Mouse (Mus musculus): ENCODE data around the gene Mga. TPM values are rescaled to one million over a fixed set of nuclear protein-coding genes. Genes with fewer than 3 reads are reported as not detected.

Mga gene
- total RNA-seq, 2 experiments from 2014 or later, result 61.0 to 61.7 TPM

- no peak for DNase-seq (ENCODE audit: low spot score in 2 of 2)
Observed at GRCm38 (mm10) chr2:119986369-119986768, 89.3 kb downstream of the Mga start.

DNA sequence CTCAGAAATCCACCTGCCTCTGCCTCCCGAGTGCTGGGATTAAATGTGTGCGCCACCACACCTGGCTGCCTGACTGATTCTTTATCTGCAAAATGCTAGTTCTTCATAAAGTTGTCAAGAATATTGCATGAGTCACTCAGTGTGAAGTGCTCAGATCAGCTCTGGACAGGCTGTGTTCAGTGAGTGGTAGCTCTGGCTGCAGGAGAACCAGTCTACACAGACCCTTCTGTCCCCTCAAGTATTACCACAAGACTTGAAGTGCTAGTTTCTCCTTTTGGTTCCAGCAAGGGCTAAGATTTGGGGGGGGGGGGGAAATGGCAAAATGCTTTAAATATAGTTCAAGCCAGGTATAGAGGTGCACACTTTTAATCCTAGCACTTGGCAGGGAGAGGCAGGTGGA lies 90.4 kb downstream of the Mga start:
- DNase-seq (ENCODE audit: low spot score in 2 of 2), result no peak

DNA sequence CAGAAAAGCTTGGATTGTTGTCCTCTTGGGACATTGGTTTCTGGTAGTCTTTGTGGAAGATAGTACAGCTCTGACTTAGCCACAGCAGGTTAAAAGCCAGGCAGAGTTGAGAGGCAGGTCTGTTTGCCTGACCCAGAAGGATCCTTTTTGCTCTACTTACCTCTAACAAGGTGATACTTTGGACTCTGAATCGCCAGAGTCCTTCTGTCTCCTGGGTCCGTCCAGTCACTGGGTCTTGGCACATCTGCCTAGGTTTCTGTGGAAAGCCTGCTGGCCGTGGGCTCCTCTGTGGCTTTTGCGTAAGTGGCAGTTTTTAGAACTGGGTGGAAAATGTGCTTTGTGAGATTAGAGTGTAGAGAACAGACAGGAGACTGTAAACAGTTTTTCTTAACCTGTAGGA lies 91.9 kb downstream of the Mga start:
- no peak for DNase-seq (ENCODE audit: low spot score in 2 of 2)

DNA sequence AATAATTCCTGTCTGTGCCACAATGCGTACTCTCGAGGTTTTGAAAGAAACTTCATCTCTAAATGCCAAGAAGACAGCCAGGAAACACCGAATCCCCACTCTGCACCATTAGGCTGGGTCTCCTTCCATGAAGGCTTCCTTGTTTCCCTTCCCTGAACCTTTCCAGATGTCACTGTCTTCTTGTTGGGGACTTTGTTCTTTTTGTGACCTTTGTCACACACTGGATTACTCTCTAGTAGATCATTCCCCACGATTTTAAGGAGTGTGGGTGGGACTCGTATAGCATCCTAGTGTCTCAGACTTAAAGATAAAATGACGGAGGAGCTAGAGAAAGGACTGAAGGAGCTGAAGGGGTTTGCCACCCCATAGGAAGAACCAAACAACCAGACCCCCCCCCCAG lies 93.9 kb downstream of the Mga start:
- DNase-seq (ENCODE audit: low spot score in 2 of 2), result no peak

DNA sequence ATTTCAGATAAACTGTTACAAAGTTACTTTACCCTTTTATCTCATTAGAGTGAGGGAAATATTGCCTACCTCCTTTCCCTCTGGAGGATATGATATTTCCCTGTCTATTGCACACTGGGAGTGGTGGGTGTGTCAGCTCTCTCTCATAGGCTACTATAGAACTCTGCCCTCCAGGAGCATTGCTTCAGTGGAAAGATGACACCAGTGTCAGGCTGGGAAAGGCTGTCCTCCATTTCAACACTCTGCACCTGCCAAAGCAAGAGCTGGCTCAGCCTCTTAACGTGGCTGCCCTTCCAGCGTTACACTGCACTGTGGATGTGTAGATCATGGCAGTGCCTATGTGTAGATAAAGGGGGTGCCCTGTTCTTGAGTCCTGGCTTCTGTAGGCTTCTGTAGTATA lies 95.3 kb downstream of the Mga start:
- DNase-seq (ENCODE audit: low spot score in 2 of 2), result no peak

- no peak for DNase-seq (ENCODE audit: low spot score in 2 of 2)
Observed at GRCm38 (mm10) chr2:119993515-119993914, 96.5 kb downstream of the Mga start.

DNA sequence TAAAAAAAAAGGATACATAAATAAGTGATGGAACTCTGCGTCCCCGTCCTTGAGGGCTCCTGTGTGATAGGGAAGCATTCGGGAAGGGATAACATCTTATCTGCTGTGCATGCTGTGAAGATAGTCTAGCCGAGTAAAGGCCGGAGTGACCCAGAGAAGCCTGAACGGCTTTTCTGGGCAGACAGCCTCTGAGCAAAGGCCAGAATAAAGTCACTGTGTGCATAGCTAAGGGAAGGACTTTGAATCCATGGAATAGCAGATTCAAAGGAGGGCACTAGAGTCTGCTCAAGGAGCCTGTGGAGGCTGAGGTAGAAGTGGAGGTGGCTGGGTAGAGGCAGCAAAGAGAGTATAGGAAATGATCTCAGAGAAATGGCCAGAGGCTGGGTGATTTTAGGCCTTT lies 97.8 kb downstream of the Mga start:
- DNase-seq (ENCODE audit: low spot score in 2 of 2), result no peak

GRCm38 (mm10) chr2:119995391-119996281 lies 98.6 kb downstream of the Mga start:
- DNase-seq (ENCODE audit: low spot score in 2 of 2), result no peak

GRCm38 (mm10) chr2:119997354-119997753 lies 100.3 kb downstream of the Mga start:
- no peak for DNase-seq (ENCODE audit: low spot score in 2 of 2)

DNA sequence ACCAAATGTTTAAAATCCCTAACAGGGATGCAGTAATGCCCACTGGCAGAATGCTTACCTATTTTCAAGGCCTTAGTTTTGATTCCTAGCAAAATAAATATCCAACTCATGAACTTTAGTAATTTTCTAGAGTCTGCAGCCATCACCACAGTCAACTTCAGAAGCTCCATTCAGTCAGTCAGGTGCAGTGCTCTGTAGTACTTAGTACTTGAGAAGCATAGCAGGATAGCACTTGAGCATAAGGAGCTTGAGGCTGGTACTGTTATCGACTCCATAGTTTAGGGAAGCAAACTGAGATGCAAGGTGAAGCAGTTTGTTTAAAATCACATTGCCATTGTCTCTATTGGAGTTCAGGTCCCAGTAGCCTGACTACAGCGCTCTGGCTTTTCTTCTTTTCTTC lies 102.7 kb downstream of the Mga start:
- DNase-seq (ENCODE audit: low spot score in 2 of 2), result no peak

DNA sequence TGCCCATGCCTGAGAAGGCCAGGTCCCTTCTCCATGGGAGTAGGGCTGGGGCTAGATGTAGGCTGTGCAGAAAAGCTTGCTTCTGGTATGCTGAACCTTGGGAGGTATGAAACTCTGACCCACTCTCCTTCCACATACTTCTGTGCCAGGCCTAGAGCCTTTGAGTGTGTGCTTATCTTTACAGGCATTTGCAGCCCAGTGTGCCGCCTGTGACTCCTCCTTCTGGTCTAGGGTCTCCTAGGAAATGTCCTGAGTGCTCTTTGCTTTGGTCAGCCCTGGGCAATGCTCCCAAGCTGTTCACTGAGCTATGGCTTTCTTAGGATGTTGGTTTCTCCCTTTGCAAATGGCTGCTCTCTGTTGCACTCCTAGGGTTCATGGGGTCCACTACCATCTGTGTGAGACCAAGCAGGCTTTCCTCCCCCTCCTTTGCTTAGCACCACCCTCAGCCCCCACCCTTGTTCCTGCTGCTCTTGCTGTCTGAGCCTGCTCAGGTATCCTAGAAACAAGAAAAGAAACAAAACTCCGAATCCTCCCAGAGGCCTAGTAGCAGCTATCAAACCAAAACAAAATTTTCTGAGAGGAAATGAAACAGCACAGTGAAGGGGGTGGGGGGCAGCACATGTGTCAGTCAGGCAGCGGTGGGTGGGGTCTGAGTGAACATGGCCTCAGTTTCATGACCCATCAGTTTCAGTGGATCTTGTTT lies 104.0 kb downstream of the Mga start:
- no peak for DNase-seq (ENCODE audit: low spot score in 2 of 2)

DNA sequence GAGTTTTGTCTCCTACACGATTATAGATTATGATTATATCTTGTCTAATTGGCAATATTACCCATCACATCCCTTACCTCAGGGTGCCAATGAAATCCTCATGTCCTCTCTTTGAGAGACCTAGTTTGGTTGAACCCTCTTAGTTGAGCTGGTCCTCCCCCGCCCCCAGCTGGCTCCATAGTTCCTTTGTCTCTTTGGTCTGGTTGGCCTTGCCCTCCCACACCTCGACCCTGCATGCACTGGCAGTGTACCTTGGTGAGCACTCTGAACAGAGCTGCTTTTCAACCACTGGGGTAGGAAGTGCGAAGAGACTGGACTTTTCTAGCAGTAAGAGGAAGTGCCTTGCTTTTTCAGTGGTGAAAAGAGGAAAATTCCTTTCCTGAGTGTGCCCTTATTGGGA lies 104.9 kb downstream of the Mga start:
- DNase-seq (ENCODE audit: low spot score in 2 of 2), result no peak

DNA sequence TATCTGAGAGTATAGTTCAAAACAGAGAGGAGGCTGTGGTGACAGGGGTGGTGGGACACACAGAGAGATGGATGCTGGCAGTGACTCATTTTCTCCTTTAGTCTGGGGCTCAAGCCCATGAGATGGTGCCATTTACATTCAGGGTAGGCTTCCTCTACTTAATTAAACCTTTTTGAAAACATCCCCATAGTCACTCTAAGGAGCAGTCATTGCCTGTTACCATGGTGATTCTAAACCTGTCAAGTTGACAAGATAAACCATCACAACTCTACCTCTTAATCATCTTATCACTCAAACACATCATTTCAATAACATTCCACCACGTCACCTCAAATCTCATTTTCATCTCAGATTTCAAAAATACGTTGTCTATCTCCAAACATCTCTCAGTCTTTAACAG lies 106.9 kb downstream of the Mga start:
- DNase-seq (ENCODE audit: low spot score in 2 of 2), result no peak

DNA sequence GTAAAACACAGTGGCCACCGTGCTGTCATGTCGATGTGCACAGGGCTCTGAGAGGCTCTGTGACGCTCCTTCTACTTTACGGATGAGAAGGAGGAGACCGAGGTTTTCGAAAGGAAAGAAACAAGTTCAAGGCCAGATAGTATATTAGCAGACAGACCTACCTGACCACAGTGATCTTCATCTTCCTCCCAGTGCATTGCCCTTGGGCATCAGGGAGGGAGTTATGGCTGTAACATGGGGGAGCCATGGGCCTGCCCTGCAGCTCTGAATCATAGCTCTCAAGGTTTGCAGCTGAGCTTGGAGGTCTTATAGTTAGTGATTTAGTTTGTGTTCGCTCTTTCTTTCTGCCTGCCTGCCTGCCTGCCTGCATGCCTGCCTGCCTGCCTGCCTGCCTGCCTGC lies 109.7 kb downstream of the Mga start:
- no peak for DNase-seq (ENCODE audit: low spot score in 2 of 2)

GRCm38 (mm10) chr2:120007680-120008210 lies 110.7 kb downstream of the Mga start:
- DNase-seq (ENCODE audit: low spot score in 2 of 2), result no peak

GRCm38 (mm10) chr2:120008672-120009071 lies 111.6 kb downstream of the Mga start:
- no peak for DNase-seq (ENCODE audit: low spot score in 2 of 2)

DNA sequence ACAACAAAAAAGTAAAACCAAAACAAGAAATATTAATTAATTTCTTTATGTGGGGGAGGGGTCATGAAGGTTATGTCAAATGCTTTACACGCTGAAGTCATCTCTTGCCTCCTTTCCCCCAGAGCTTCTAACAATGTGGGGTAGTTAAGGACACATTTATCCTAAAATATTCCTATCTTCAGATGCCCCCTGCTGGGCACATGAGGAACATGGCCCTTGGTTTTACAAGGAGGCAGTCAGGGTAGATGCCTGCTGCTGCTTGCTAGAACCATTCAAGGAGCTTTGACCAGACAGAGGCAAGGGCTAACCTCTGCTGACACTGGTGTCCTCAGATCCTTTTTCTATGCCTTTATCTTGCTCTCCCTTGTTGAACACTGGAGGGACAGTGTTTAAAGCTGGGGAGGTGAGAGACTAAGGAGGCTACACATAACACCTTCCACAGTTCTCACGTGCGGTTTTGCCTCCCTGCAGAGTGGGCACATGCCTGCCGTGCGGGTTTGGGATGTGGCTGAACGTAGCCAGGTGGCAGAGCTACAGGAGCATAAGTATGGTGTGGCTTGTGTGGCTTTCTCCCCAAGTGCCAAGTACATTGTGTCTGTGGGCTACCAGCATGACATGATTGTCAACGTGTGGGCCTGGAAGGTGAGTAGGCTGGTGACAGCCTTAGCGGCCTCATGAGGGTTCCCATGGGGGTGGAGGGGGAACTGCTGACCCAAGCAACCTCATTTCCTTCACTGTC lies 114.6 kb downstream of the Mga start:
- DNase-seq (ENCODE audit: low spot score in 2 of 2), result peak; percentile 52 to 59

DNA sequence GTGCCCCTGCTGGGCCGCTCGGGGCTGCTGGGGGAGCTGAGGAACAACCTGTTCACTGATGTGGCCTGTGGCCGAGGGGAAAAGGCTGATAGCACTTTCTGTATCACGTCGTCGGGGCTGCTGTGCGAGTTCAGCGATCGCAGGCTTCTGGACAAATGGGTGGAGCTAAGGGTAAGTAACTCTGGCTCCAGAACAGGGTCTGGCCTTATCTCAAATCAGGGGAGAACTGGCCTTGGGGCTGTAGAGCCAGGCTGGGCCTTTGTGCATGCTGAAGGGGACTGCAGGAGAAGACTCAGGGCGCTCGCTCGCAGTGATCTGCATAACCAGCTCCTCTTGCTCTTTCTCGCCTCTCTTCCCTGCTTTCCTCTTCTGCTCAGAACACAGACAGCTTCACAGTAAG lies 115.9 kb downstream of the Mga start:
- DNase-seq (ENCODE audit: low spot score in 2 of 2), result no peak

DNA sequence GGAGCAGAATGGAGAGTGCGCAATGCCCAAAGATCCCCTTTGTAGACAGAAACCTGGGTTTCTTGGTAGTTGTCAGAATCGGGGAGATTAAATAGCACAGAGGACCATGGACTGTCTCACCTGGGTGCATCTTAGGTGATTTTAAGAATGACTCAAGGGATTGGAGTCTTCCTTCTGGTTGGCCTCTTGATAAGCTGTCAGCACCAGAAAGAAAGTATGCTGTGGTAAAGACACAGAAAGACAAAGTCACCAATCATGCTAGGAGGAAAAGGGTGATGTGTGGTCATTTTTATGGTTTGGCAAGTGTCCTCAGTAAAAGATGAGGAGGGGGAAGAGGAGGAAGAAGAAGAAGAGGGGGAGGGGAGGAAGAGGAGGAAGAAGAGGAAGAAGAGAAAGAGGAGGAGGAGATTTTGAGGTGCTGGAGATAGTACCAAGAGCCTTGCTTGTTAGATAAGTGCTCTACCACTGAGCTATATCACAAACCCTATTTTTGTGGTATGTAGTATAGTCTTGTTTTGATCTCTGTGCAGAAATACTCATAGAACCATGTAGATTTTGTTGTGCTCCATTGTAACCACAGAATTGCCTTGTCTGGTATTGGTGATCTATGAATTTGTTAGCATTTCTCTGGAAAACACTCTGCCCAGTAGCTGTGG lies 116.9 kb downstream of the Mga start:
- no peak for DNase-seq (ENCODE audit: low spot score in 2 of 2)

- DNase-seq (ENCODE audit: low spot score in 2 of 2), result no peak
Observed at GRCm38 (mm10) chr2:120015882-120016281, 118.9 kb downstream of the Mga start.

DNA sequence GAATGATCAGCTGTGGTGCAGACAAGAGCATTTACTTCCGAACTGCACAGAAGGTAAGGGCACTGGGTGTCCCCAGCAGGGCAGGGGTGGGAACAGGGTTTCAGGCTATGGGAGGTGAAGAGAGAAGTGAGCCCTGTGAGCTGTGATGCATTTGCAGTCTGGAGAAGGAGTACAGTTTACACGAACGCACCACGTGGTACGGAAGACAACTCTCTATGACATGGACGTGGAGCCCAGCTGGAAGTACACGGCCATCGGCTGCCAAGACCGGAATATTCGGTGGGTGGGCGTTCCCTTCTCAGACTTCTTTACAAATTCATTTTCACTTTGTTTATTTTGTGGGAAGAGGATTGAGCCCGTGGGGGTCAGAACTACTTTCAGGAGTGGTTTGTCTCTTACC lies 120.6 kb downstream of the Mga start:
- DNase-seq (ENCODE audit: low spot score in 2 of 2), result no peak

Measured in layer of hippocampus, postnatal 14 days (tissue).